Mouse (Mus musculus): Measurements from ENCODE around the gene Vdac2. TPM values are rescaled to one million over a fixed set of nuclear protein-coding genes. Genes with fewer than 3 reads are reported as not detected.

Gene Vdac2
- polyA plus RNA-seq, 1 experiment from 2014 or later = 313 TPM

DNA sequence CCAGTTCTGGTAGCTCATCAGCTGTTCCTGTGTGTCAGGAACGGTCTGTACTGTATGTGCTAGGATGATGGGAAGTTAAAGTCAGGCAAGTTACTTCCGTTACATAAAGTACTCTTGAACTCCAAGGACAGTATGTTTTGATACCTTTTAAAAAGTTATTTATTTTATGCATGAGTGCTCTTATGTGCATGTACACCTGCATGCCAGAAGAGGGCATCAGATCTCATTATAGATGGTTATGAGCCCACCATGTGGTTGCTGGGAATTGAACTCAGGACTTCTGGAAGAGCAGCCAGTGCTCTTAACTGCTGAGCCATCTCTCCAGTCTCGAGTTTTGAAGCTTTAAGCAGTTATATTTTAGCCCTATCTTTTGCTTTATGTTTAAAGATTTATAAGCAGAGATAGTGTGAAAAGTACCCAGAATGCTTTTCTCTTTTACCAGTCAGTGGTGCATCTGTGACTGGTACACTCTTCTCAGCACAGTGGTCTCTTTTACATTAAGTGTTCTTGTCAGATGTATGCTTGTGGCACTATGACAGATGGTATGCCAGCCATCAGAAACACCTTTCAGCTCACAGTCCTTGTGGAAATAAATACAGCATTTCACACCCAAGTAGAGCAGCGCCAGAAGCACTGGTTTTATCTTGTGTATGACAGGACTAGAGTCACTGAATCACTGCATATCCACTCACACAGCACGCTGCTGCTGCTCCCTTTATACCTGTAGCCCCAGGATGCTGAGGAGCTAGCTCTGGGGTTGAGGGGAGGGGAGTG is 17.0 kb downstream of the Vdac2 start:
- Histone ChIP-seq H3K36me3 (ENCODE audit: control insufficient read depth, insufficient read depth, low read length) (peaks cover 35% of the 10 kb centered on the region), H3K27me3 (ENCODE audit: control insufficient read depth, insufficient read depth, low read length) (no peaks in the 10 kb centered on the region), H3K4me3 (ENCODE audit: low read depth, low read length) (no peak overlapping the region), H3K27ac (replicated peaks; ENCODE audit: low read depth, low read length) (no peak overlapping the region), H3K9ac (ENCODE audit: low read length) (no peak overlapping the region), H3K4me2 (ENCODE audit: low read depth, severe bottlenecking) (no peak overlapping the region), H3K4me1 (ENCODE audit: control insufficient read depth, insufficient read depth, low read length) (0 out of 2 replicates have a peak, but pooled peaks cover 3% of the 10 kb centered on the region), H3K9me3 (ENCODE audit: control insufficient read depth, low read length) (no peaks in the 10 kb centered on the region)
- ATAC-seq (ENCODE audit: insufficient number of reproducible peaks, low FRiP score, low TSS enrichment, low read depth) (no peak), DNase-seq (ENCODE audit: low spot score) (no peak)
- 92% methylated on average over 5 of the region's 5 CpGs for WGBS

DNA sequence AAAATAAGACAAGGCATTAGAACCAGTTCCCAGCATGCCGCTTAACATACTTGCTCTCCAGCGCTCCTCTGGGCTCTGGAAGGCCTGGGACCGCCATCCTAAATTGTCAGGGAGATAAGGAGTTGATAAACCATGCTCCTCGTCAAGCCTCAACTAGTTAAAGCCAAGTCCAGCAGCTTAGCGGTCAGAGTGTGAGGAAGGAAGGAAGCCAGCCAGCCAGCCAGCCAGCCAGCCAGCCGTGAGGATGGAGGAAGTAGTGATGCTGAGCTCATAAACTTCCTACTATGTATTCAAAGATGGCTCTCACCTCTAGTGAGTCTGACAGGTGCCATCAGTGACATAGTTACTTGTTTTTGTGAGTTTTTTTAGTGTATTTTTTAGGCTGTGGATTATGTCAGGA is 18.2 kb downstream of the Vdac2 start:
- ATAC-seq (ENCODE audit: insufficient number of reproducible peaks, low FRiP score, low TSS enrichment, low read depth) (no peak), DNase-seq (ENCODE audit: low spot score) (no peak)
- Histone ChIP-seq H3K27me3 (ENCODE audit: control insufficient read depth, insufficient read depth, low read length) (no peaks in the 10 kb centered on the region), H3K27ac (replicated peaks; ENCODE audit: low read depth, low read length) (no peak overlapping the region), H3K4me3 (ENCODE audit: low read depth, low read length) (no peak overlapping the region), H3K9ac (ENCODE audit: low read length) (no peak overlapping the region), H3K4me1 (ENCODE audit: control insufficient read depth, insufficient read depth, low read length) (peaks cover 11% of the 10 kb centered on the region; the same call in 1 of the 2 replicates), H3K9me3 (ENCODE audit: control insufficient read depth, low read length) (no peaks in the 10 kb centered on the region), H3K36me3 (ENCODE audit: control insufficient read depth, insufficient read depth, low read length) (peaks cover 35% of the 10 kb centered on the region), H3K4me2 (ENCODE audit: low read depth, severe bottlenecking) (no peak overlapping the region)
- WGBS = 86% methylated on average over 6 of the region's 6 CpGs

DNA sequence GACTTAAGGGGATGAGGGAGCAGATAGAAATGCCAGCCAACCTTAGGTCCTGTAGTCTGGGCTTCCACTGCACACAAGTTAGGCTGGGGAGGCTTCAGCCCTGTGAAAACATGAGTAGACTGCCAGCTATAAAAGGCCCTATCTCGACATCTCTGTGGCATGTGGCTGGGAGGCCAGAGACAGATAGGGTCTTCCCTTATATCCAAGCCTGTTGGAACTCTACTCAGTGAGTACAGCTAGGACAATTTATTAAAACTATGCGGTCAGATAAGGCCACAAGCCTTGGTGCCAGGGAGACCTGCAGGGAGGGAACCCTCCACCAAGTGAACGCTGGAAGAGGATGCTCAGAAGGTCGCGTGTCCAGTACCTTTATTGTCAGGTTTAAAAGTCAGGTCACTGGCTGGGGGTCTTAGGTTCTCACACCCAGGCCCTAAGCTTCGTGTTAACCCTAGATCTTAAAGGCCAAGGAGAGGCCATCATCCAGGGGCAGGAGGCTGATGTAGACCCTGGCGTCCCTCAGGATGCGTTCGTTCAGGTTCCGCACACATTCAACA is 21.9 kb downstream of the Vdac2 start:
- ATAC-seq (ENCODE audit: insufficient number of reproducible peaks, low FRiP score, low TSS enrichment, low read depth) (no peak), DNase-seq (ENCODE audit: low spot score) (no peak)
- 17% methylated on average over 10 of the region's 10 CpGs for WGBS

DNA sequence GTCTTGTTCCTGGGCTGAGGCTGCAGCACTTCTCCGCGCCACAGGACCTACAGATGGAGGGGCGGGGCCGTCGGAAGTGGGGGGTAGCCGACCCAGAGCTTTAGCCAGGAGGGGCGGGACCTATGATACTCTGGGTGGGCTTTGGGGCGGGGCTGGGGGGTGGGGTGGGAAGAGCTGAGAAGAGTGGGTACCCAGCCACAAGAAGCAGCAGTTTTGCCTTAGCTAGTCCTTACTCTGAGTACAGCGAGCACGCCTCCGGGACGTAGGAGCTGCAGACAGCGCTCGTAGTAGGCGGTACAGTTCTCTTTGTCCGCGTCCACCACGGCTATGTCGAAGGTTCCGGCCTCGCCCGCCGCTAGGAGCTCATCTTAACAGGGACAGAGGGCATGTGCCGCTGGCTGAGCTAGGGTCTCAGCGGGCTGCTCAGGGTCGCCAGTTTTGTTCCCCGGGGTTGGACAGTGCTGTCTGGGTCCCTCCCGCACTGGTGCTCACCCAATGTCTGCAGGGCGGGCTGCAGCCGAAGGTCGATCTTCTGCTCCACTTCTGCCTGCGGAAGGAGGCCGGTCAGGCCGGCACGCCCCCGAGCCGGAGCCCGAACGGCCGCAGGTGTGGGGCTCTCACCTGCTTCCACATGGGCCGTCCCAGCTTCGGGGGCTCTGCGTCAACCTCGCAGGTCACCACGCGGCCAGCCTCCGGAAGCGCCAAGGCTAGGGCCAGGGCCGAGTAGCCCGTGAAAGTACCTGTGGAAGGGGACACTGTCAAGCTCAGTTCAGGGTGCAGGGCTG is 22.5 kb downstream of the Vdac2 start:
- 0 out of 2 replicates have a peak overlapping the region, but pooled peaks have one; percentile 58 for H3K27ac ChIP-seq (replicated peaks; ENCODE audit: low read depth, low read length)
- peak overlapping the region; percentile 63 for H3K4me3 ChIP-seq (ENCODE audit: low read depth, low read length)
- peak; percentile 87 for DNase-seq (ENCODE audit: low spot score)
- no peaks in the 10 kb centered on the region for H3K27me3 ChIP-seq (ENCODE audit: control insufficient read depth, insufficient read depth, low read length)
- no peaks in the 10 kb centered on the region for H3K9me3 ChIP-seq (ENCODE audit: control insufficient read depth, low read length)
- under 1% methylated on average over 50 of the region's 50 CpGs for WGBS
- peak overlapping the region; percentile 99 for H3K4me2 ChIP-seq (ENCODE audit: low read depth, severe bottlenecking)
- H3K4me1 ChIP-seq (ENCODE audit: control insufficient read depth, insufficient read depth, low read length) = peaks cover 24% of the 10 kb centered on the region
- H3K9ac ChIP-seq (ENCODE audit: low read length) = peak overlapping the region; percentile 65
- peaks cover 11% of the 10 kb centered on the region for H3K36me3 ChIP-seq (ENCODE audit: control insufficient read depth, insufficient read depth, low read length)
- ATAC-seq (ENCODE audit: insufficient number of reproducible peaks, low FRiP score, low TSS enrichment, low read depth) = peak; percentile 68

More for the DNA sequence above, 21.9 kb downstream of the Vdac2 start:
- Histone ChIP-seq H3K27me3 (ENCODE audit: control insufficient read depth, insufficient read depth, low read length) (no peaks in the 10 kb centered on the region), H3K4me3 (ENCODE audit: low read depth, low read length) (peak overlapping the region; percentile 63; the same call in 1 of the 2 replicates), H3K4me2 (ENCODE audit: low read depth, severe bottlenecking) (peak overlapping the region; percentile 99), H3K4me1 (ENCODE audit: control insufficient read depth, insufficient read depth, low read length) (peaks cover 24% of the 10 kb centered on the region), H3K9ac (ENCODE audit: low read length) (no peak overlapping the region), H3K36me3 (ENCODE audit: control insufficient read depth, insufficient read depth, low read length) (peaks cover 16% of the 10 kb centered on the region), H3K27ac (replicated peaks; ENCODE audit: low read depth, low read length) (no peak overlapping the region), H3K9me3 (ENCODE audit: control insufficient read depth, low read length) (no peaks in the 10 kb centered on the region)

DNA sequence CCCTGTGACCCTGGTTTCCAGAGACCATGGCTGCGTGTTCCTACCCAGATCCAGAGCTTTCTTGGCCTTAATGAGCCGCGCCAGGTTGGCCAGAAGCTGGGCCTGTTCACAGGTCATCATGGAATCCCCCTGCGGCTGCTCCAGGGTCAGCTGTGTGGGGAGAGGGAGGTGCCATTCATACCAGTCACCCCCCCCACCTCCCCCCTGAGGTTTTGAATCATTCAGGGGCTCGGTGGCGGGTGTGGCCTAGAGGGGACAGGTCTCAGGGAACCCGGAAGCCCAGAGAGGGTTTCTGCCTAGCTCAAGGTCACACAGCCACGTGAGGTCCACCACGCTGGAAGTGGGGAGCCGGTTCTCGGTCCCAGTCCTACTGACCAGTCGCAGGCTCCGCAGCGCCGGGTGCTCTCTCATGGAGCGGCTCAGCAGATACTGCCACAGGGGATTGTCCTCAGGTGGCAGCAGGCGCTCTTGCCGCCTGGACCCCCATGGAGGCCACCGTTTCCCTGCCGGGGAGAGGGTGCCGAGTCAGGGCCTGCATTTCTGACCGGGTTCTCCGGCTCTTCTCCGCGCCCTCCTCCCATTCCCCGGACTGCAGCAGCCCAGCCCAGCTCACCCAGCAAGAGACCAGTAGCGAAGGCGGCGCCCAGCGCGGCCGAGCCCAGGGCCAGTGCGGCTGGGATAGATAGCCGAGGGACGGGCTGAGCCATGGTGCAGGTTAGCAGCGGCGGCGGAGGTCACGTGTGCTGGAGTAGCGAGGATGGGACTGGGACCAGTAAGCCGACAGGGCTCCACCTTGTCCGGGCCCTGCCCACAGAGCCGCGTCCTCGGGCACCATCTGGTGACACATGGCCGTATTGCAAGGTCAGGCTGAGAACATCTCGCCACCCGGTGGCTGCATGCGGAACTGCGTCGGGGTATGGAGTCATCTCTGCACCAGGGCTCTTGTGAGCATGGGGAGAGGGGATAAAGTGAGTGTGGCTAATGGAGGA is 23.4 kb downstream of the Vdac2 start, which contains the start of gene Comtd1:
TSS of gene Comtd1 (minus strand) at position 812 of the 989 bp plus-strand sequence.
- peaks cover 24% of the 10 kb centered on the region for H3K4me1 ChIP-seq (ENCODE audit: control insufficient read depth, insufficient read depth, low read length)
- peak within 1 kb of the TSS; percentile 65 for H3K9ac ChIP-seq (ENCODE audit: low read length)
- H3K9me3 ChIP-seq (ENCODE audit: control insufficient read depth, low read length) = no peaks in the 10 kb centered on the region
- no peaks in the 10 kb centered on the region for H3K27me3 ChIP-seq (ENCODE audit: control insufficient read depth, insufficient read depth, low read length)
- H3K4me3 ChIP-seq (ENCODE audit: low read depth, low read length) = peak within 1 kb of the TSS; percentile 63
- DNase-seq (ENCODE audit: low spot score) = peak; percentile 99
- H3K27ac ChIP-seq (replicated peaks; ENCODE audit: low read depth, low read length) = no peak within 1 kb of the TSS
- H3K4me2 ChIP-seq (ENCODE audit: low read depth, severe bottlenecking) = peak within 1 kb of the TSS; percentile 99
- peaks cover 6% of the 10 kb centered on the region for H3K36me3 ChIP-seq (ENCODE audit: control insufficient read depth, insufficient read depth, low read length)
- ATAC-seq (ENCODE audit: insufficient number of reproducible peaks, low FRiP score, low TSS enrichment, low read depth) = peak; percentile 82
- under 1% methylated on average over 51 of the region's 51 CpGs for WGBS

DNA sequence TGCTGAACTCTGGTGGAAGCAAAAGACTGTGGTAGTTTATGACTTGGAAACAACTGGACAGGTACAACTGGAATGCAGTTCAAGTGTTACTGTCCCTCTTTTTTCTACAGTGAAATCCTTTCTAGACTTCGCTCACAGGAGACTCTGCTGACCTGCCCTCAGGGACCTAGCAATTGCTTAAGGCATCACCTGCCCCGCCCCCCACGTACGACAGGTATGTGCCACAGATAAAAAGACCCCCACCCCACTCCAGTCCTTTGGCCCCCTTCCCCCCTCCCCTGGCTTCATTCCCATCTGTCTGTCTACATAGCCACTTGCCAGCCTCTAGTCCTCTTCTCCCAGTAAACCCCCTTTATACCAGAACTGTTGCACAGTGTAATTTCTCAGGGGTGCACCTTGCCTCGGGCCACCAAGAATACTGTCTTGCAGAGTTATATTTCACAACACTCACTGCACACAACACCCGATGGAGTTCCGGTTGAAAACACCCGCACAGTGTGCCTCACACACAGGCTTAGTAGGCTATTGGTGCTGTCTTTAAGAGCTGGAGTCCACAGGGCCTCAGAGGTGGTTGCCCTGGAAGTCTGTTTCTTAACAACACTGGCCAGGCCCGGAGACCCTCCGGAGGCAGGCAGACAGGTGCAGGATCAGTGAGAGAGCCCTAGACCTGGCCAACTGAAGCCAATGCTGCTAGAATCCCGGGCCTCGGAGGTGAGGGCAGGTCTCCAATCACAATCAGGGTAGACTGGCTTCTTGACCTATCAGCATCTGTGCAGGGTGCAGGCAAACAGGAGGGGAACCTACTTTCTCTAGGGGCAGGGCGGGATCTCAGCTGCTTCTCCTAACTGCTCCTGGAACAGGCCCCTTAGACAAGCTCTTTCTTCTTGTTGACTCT is 24.7 kb downstream of the Vdac2 start:
- no peak overlapping the region for H3K27ac ChIP-seq (replicated peaks; ENCODE audit: low read depth, low read length)
- no peak for ATAC-seq (ENCODE audit: insufficient number of reproducible peaks, low FRiP score, low TSS enrichment, low read depth)
- 85% methylated on average over 13 of the region's 13 CpGs for WGBS
- H3K4me2 ChIP-seq (ENCODE audit: low read depth, severe bottlenecking) = peak overlapping the region; percentile 10; the same call in 1 of the 2 replicates
- 0 out of 2 replicates have a peak, but pooled peaks cover 2% of the 10 kb centered on the region for H3K36me3 ChIP-seq (ENCODE audit: control insufficient read depth, insufficient read depth, low read length)
- H3K9me3 ChIP-seq (ENCODE audit: control insufficient read depth, low read length) = no peaks in the 10 kb centered on the region
- H3K4me3 ChIP-seq (ENCODE audit: low read depth, low read length) = no peak overlapping the region
- H3K9ac ChIP-seq (ENCODE audit: low read length) = no peak overlapping the region
- no peak for DNase-seq (ENCODE audit: low spot score)
- no peaks in the 10 kb centered on the region for H3K27me3 ChIP-seq (ENCODE audit: control insufficient read depth, insufficient read depth, low read length)
- H3K4me1 ChIP-seq (ENCODE audit: control insufficient read depth, insufficient read depth, low read length) = peaks cover 28% of the 10 kb centered on the region

DNA sequence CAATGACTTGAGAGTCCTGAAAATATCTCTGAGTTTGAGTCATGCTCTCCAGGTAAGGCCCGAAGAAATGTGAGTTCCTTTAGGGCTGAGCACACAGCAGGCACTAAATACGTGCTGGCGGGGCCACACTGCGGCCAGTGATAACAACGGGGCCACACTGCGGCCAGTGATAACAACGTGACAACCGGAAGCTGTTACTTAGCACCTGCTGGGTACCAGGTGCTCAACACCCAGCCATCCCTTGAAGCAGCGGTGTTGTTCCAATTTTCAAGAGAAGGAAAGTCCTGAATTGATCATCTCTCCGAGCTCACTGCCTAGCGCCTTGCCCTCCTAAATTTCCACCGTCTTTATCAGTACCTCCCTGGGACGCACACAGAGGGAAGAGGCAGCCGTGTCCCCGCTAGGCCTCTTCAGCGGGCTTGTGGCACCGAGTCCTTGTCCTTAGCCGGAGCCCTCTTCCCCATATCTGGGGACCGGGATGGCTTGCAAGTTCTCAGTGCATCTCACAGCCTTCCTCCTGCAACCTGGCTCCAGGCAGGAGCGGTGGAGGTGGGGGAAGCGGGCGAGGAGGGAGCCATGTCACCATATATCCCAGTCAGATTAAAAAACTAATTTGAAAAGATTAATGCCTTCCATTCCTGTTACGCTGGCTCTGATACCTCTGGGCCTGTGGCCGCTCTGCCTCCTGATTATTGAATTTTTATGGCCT is 25.5 kb downstream of the Vdac2 start:
- H3K4me3 ChIP-seq (ENCODE audit: low read depth, low read length) = no peak overlapping the region
- H3K9me3 ChIP-seq (ENCODE audit: control insufficient read depth, low read length) = no peaks in the 10 kb centered on the region
- no peak overlapping the region for H3K27ac ChIP-seq (replicated peaks; ENCODE audit: low read depth, low read length)
- H3K9ac ChIP-seq (ENCODE audit: low read length) = no peak overlapping the region
- no peak overlapping the region for H3K4me2 ChIP-seq (ENCODE audit: low read depth, severe bottlenecking)
- H3K4me1 ChIP-seq (ENCODE audit: control insufficient read depth, insufficient read depth, low read length) = peaks cover 28% of the 10 kb centered on the region
- no peak for ATAC-seq (ENCODE audit: insufficient number of reproducible peaks, low FRiP score, low TSS enrichment, low read depth)
- 48% methylated on average over 24 of the region's 24 CpGs for WGBS
- no peaks in the 10 kb centered on the region for H3K36me3 ChIP-seq (ENCODE audit: control insufficient read depth, insufficient read depth, low read length)
- no peak for DNase-seq (ENCODE audit: low spot score)
- no peaks in the 10 kb centered on the region for H3K27me3 ChIP-seq (ENCODE audit: control insufficient read depth, insufficient read depth, low read length)
